Mouse (Mus musculus): ENCODE results near the gene Olfr372. TPM values are rescaled to one million over a fixed set of nuclear protein-coding genes. Genes with fewer than 3 reads are reported as not detected.
"Not testable (repeated sequence)": the region's sequence is repeated elsewhere in the genome, so short reads cannot be mapped to it uniquely, and the experiment has no call there.

The Olfr372 gene
- polyA plus RNA-seq, 2 experiments = not detected

DNA sequence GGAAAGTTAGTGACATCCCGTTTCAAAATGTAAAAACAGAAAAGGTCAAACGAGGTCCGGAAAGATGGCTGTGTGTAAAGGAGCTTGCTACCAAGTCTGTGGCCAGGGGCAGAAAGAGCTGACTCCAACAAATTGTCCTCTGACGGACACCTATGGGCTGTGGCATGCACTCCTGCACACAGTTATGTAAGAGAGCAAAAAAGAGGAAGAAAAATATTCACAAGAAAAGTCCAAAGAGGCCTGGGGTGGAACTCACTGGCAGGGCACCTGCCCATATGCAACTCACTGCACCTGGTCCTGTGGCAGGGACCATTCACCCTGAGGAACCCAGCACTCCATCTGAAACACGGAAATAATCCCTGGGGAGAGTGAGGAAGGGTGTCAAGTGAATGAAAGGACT is 43.7 kb downstream of the Olfr372 start:
- H3K9me3 ChIP-seq (ENCODE audit: control insufficient read depth, low read length) = no peaks in the 10 kb centered on the region
- no peak for TF ChIP-seq POLR2A (IDR thresholded peaks at IDR 0.05; ENCODE audit: borderline replicate concordance, extremely low read depth, insufficient read depth, insufficient read length)
- WGBS = 73% methylated on average over 5 of the region's 5 CpGs
- H3K9ac ChIP-seq (ENCODE audit: low read depth, low read length, severe bottlenecking) = no peak overlapping the region
- DNase-seq (ENCODE audit: low spot score) (no peak), ATAC-seq (ENCODE audit: low FRiP score, low read depth) (no peak)
- no peak overlapping the region for H3K4me3 ChIP-seq (replicated peaks; ENCODE audit: low read length)
- H3K27ac ChIP-seq (replicated peaks; ENCODE audit: low read depth, low read length) = no peak overlapping the region
- H3K4me1 ChIP-seq (ENCODE audit: control insufficient read depth, insufficient read depth, low read length) = no peaks in the 10 kb centered on the region
- no peaks in the 10 kb centered on the region for H3K27me3 ChIP-seq (ENCODE audit: control insufficient read depth, insufficient read depth, low read length)
- no peak overlapping the region for H3K4me2 ChIP-seq (replicated peaks; ENCODE audit: low read depth, low read length, severe bottlenecking)
- H3K36me3 ChIP-seq (ENCODE audit: control insufficient read depth, insufficient read depth, low read length) = no peaks in the 10 kb centered on the region

DNA sequence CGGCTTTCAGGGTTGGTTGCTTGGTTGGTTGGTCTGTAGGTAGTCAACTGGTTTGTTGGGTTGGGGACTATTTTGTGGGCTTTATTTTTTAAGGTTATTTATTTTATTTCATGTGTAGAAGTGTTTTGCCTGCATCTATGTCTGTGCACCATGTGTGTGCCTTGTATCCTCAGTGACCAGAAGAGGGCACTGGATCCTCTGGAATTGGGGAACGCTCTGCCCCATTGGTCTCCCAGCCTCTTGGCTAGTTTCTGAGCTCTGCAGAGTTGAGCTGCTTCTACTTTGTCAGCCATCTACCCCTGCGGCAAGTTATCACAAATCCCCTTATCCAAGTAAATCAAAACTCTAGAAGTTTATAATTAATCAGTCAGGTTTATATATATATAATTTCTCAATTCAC is 46.6 kb downstream of the Olfr372 start:
- H3K36me3 ChIP-seq (ENCODE audit: control insufficient read depth, insufficient read depth, low read length); H3K27me3 ChIP-seq (ENCODE audit: control insufficient read depth, insufficient read depth, low read length); ATAC-seq (ENCODE audit: low FRiP score, low read depth); H3K4me3 ChIP-seq (replicated peaks; ENCODE audit: low read length); H3K4me1 ChIP-seq (ENCODE audit: control insufficient read depth, insufficient read depth, low read length); DNase-seq (ENCODE audit: low spot score); H3K27ac ChIP-seq (replicated peaks; ENCODE audit: low read depth, low read length); H3K4me2 ChIP-seq (replicated peaks; ENCODE audit: low read depth, low read length, severe bottlenecking); H3K9ac ChIP-seq (ENCODE audit: low read depth, low read length, severe bottlenecking); H3K9me3 ChIP-seq (ENCODE audit: control insufficient read depth, low read length): not testable (repeated sequence)
- WGBS = 84% methylated on average over 3 of the region's 3 CpGs

DNA sequence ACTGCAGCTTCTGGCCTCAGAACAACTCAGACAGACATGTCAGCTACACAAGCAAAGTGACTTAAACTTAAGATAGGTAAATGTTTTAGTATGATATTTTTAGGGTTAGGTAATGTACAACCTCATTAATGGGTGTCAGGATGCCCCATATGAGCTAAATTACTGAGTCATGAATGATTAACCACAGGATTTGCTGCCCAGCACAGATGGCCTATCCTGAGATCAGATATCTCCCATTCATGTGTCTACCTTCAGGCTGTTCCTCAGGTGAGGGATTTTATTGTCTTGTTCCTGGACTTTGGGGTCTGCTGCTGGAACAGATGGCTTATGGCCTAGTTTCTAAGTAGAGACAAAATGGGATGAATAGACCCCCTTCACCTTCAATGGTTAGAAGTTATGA is 55.7 kb downstream of the Olfr372 start:
- not testable (repeated sequence) for H3K27ac ChIP-seq (replicated peaks; ENCODE audit: low read depth, low read length); H3K27me3 ChIP-seq (ENCODE audit: control insufficient read depth, insufficient read depth, low read length); H3K9me3 ChIP-seq (ENCODE audit: control insufficient read depth, low read length); DNase-seq (ENCODE audit: low spot score); H3K4me1 ChIP-seq (ENCODE audit: control insufficient read depth, insufficient read depth, low read length); H3K4me2 ChIP-seq (replicated peaks; ENCODE audit: low read depth, low read length, severe bottlenecking); H3K9ac ChIP-seq (ENCODE audit: low read depth, low read length, severe bottlenecking); H3K4me3 ChIP-seq (replicated peaks; ENCODE audit: low read length); H3K36me3 ChIP-seq (ENCODE audit: control insufficient read depth, insufficient read depth, low read length); ATAC-seq (ENCODE audit: low FRiP score, low read depth)

DNA sequence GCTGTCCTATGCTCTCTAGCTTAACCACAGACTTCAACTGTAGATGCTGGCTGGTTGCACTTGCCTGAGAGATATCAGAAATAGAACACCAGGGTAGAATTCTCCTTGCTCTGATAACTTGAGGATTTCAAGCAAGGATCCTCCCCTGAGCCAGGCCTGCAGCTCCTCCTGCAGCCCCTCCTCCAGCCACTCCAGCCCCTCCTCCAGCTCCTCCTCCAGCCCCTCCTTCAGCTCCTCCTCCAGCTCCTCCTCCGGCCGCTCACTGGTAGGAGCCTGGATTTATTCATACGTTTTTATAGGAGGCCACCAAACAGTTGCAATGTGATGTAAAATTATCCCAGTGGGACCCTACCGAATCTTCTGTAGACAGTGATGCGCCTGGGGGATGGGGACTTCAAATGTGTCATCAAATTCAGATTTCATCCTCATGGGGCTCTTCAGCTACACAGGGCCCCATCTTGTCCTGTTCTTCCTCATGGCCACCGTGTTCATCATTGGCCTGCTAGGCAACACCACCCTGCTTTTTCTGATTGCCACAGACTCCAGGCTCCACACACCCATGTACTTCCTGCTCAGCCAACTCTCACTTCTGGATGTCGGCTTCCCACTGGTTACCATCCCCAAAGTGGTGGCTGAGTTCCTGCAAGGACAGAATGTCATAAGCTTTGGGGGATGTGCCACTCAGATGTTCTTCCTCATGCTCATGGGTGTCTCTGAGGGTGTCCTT is 58.5 kb downstream of the Olfr372 start:
- not testable (repeated sequence) for H3K27ac ChIP-seq (replicated peaks; ENCODE audit: low read depth, low read length); H3K9ac ChIP-seq (ENCODE audit: low read depth, low read length, severe bottlenecking); H3K4me3 ChIP-seq (replicated peaks; ENCODE audit: low read length); DNase-seq (ENCODE audit: low spot score); H3K27me3 ChIP-seq (ENCODE audit: control insufficient read depth, insufficient read depth, low read length); ATAC-seq (ENCODE audit: low FRiP score, low read depth); H3K9me3 ChIP-seq (ENCODE audit: control insufficient read depth, low read length); H3K4me2 ChIP-seq (replicated peaks; ENCODE audit: low read depth, low read length, severe bottlenecking); H3K4me1 ChIP-seq (ENCODE audit: control insufficient read depth, insufficient read depth, low read length); H3K36me3 ChIP-seq (ENCODE audit: control insufficient read depth, insufficient read depth, low read length)
- 50% methylated on average over 6 of the region's 7 CpGs for WGBS

DNA sequence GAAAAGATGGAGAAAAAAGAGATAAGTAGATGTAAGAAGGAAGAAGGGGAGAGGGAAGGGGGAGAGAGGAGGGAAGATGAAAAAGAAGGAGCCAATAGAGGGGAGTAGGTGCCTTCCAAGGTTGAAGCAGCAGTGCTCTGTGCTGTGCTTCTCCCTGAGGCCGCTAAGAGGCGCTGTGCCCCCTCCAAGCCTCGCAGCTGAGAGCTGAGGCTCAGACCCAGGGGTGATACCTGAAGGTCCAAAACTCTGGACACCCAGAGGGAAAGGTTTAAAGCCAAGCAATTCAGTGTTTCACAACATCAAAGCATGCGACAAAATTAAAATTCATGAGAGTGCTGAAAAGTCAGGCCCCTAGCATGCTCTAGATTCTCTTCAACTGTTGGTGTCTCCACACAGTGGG is 64.1 kb downstream of the Olfr372 start:
- TF ChIP-seq POLR2A (IDR thresholded peaks at IDR 0.05; ENCODE audit: borderline replicate concordance, extremely low read depth, insufficient read depth, insufficient read length) = no peak
- H3K9ac ChIP-seq (ENCODE audit: low read depth, low read length, severe bottlenecking) = no peak overlapping the region
- no peak for DNase-seq (ENCODE audit: low spot score)
- H3K4me3 ChIP-seq (replicated peaks; ENCODE audit: low read length) = no peak overlapping the region
- H3K9me3 ChIP-seq (ENCODE audit: control insufficient read depth, low read length) = no peaks in the 10 kb centered on the region; the same call in 1 of the 2 replicates
- no peak for ATAC-seq (ENCODE audit: low FRiP score, low read depth)
- H3K27me3 ChIP-seq (ENCODE audit: control insufficient read depth, insufficient read depth, low read length) = no peaks in the 10 kb centered on the region
- 23% methylated on average over 4 of the region's 4 CpGs for WGBS
- H3K36me3 ChIP-seq (ENCODE audit: control insufficient read depth, insufficient read depth, low read length) = no peaks in the 10 kb centered on the region
- no peak overlapping the region for H3K4me2 ChIP-seq (replicated peaks; ENCODE audit: low read depth, low read length, severe bottlenecking)
- H3K27ac ChIP-seq (replicated peaks; ENCODE audit: low read depth, low read length) = no peak overlapping the region
- H3K4me1 ChIP-seq (ENCODE audit: control insufficient read depth, insufficient read depth, low read length) = no peaks in the 10 kb centered on the region

DNA sequence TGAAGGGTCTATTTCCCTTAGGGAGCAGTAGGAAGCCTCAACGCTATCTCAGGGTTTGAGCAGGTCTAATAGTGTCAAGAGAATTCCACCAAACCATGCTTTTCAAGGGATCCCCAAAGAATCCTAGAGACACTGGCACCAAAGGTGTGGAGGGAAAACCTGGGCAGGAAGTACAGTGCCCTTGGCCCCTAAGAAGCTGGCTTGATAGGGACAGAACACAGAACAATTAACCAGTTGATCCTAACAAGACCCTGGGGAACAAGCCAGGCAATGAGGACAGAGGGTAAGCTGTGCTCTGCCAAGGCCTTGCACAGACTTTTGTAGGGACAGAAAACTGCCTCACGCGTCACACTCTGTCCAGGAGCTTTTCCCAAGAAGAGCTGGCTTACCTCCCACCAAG is 65.7 kb downstream of the Olfr372 start, which contains the start of gene Olfr374:
TSS of gene Olfr374 (plus strand) at position 301 of the 400 bp plus-strand sequence.
- no peak for DNase-seq (ENCODE audit: low spot score)
- H3K4me3 ChIP-seq (replicated peaks; ENCODE audit: low read length) = no peak within 1 kb of the TSS
- whole genome bisulfite sequencing = 80% methylated on average over 3 of the region's 3 CpGs
- H3K36me3 ChIP-seq (ENCODE audit: control insufficient read depth, insufficient read depth, low read length) = no peaks in the 10 kb centered on the region
- H3K9ac ChIP-seq (ENCODE audit: low read depth, low read length, severe bottlenecking) = no peak within 1 kb of the TSS
- TF ChIP-seq POLR2A (IDR thresholded peaks at IDR 0.05; ENCODE audit: borderline replicate concordance, extremely low read depth, insufficient read depth, insufficient read length) = no peak
- H3K9me3 ChIP-seq (ENCODE audit: control insufficient read depth, low read length) = no peaks in the 10 kb centered on the region; the same call in 1 of the 2 replicates
- no peak for ATAC-seq (ENCODE audit: low FRiP score, low read depth)
- no peak within 1 kb of the TSS for H3K4me2 ChIP-seq (replicated peaks; ENCODE audit: low read depth, low read length, severe bottlenecking)
- H3K27ac ChIP-seq (replicated peaks; ENCODE audit: low read depth, low read length) = no peak within 1 kb of the TSS
- no peaks in the 10 kb centered on the region for H3K27me3 ChIP-seq (ENCODE audit: control insufficient read depth, insufficient read depth, low read length)
- no peaks in the 10 kb centered on the region for H3K4me1 ChIP-seq (ENCODE audit: control insufficient read depth, insufficient read depth, low read length)

Other genes starting within 250 kb of the Olfr372 start
- 1.9 and 2.3 TPM in 2 replicates for gene Zfp709, start 159.2 kb upstream of the Olfr372 start, polyA plus RNA-seq (2012; rRNA removed)
- gene Zfp709, start 159.2 kb upstream of the Olfr372 start, polyA plus RNA-seq (2014; fragmentation: Nextera tagmentation; extraction: Ambion mirVana) = 7.9 and 9.0 TPM in 2 replicates
- gene Zfp882, start 132.6 kb upstream of the Olfr372 start, polyA plus RNA-seq (2012; rRNA removed) = 3.4 and 5.5 TPM in 2 replicates
- gene Zfp882, start 132.6 kb upstream of the Olfr372 start, polyA plus RNA-seq (2014; fragmentation: Nextera tagmentation; extraction: Ambion mirVana) = 5.7 TPM in 2 replicates
- 11.2 and 14.9 TPM in 2 replicates for gene Zfp617, start 132.6 kb upstream of the Olfr372 start, polyA plus RNA-seq (2012; rRNA removed)
- 19.7 and 21.2 TPM in 2 replicates for gene Zfp617, start 132.6 kb upstream of the Olfr372 start, polyA plus RNA-seq (2014; fragmentation: Nextera tagmentation; extraction: Ambion mirVana)
- 15.2 and 18.9 TPM in 2 replicates for gene Zfp961, start 90.2 kb upstream of the Olfr372 start, polyA plus RNA-seq (2012; rRNA removed)
- gene Zfp961, start 90.2 kb upstream of the Olfr372 start, polyA plus RNA-seq (2014; fragmentation: Nextera tagmentation; extraction: Ambion mirVana) = 15.5 and 19.3 TPM in 2 replicates
- gene Cyp4f18, start 31.6 kb upstream of the Olfr372 start, polyA plus RNA-seq (2012; rRNA removed) = 0.65 and 0.93 TPM in 2 replicates
- gene Cyp4f18, start 31.6 kb upstream of the Olfr372 start, polyA plus RNA-seq (2014; fragmentation: Nextera tagmentation; extraction: Ambion mirVana) = 0.88 and 2.6 TPM in 2 replicates
- not detected in 2 replicates for gene Olfr373, start 42.0 kb downstream of the Olfr372 start, polyA plus RNA-seq (2012; rRNA removed)
- not detected in 2 replicates for gene Olfr373, start 42.0 kb downstream of the Olfr372 start, polyA plus RNA-seq (2014; fragmentation: Nextera tagmentation; extraction: Ambion mirVana)
- not detected in 2 replicates for gene Olfr374, start 65.8 kb downstream of the Olfr372 start, polyA plus RNA-seq (2012; rRNA removed)
- 0.14 and 0.23 TPM in 2 replicates for gene Olfr374, start 65.8 kb downstream of the Olfr372 start, polyA plus RNA-seq (2014; fragmentation: Nextera tagmentation; extraction: Ambion mirVana)
- 311 and 395 TPM in 2 replicates for gene Tpm4, start 93.8 kb downstream of the Olfr372 start, polyA plus RNA-seq (2012; rRNA removed)
- gene Tpm4, start 93.8 kb downstream of the Olfr372 start, polyA plus RNA-seq (2014; fragmentation: Nextera tagmentation; extraction: Ambion mirVana) = 579 and 584 TPM in 2 replicates
- gene Rab8a, start 120.0 kb downstream of the Olfr372 start, polyA plus RNA-seq (2012; rRNA removed) = 85.2 and 142 TPM in 2 replicates
- gene Rab8a, start 120.0 kb downstream of the Olfr372 start, polyA plus RNA-seq (2014; fragmentation: Nextera tagmentation; extraction: Ambion mirVana) = 84.4 and 89.0 TPM in 2 replicates
- gene Hsh2d, start 148.4 kb downstream of the Olfr372 start, polyA plus RNA-seq (2012; rRNA removed) = 0.28 and 0.37 TPM in 2 replicates
- 0.10 and 0.11 TPM in 2 replicates for gene Hsh2d, start 148.4 kb downstream of the Olfr372 start, polyA plus RNA-seq (2014; fragmentation: Nextera tagmentation; extraction: Ambion mirVana)
- not detected in 2 replicates for gene Cib3, start 171.6 kb downstream of the Olfr372 start, polyA plus RNA-seq (2012; rRNA removed)
- not detected in 2 replicates for gene Cib3, start 171.6 kb downstream of the Olfr372 start, polyA plus RNA-seq (2014; fragmentation: Nextera tagmentation; extraction: Ambion mirVana)
- not detected in 2 replicates for gene Gm11034, start 172.4 kb downstream of the Olfr372 start, polyA plus RNA-seq (2012; rRNA removed)
- gene Gm11034, start 172.4 kb downstream of the Olfr372 start, polyA plus RNA-seq (2014; fragmentation: Nextera tagmentation; extraction: Ambion mirVana) = not detected in 2 replicates
- gene Fam32a, start 178.5 kb downstream of the Olfr372 start, polyA plus RNA-seq (2012; rRNA removed) = 52.9 and 56.4 TPM in 2 replicates
- 57.4 and 58.9 TPM in 2 replicates for gene Fam32a, start 178.5 kb downstream of the Olfr372 start, polyA plus RNA-seq (2014; fragmentation: Nextera tagmentation; extraction: Ambion mirVana)
- gene Ap1m1, start 198.8 kb downstream of the Olfr372 start, polyA plus RNA-seq (2012; rRNA removed) = 111 and 127 TPM in 2 replicates
- 98.8 and 99.2 TPM in 2 replicates for gene Ap1m1, start 198.8 kb downstream of the Olfr372 start, polyA plus RNA-seq (2014; fragmentation: Nextera tagmentation; extraction: Ambion mirVana)